Mouse (Mus musculus): ENCODE measurements around the gene Zfp420. TPM values are rescaled to one million over a fixed set of nuclear protein-coding genes. Genes with fewer than 3 reads are reported as not detected.

Gene Zfp420
- total RNA-seq, 1 experiment from 2014 or later, result 6.1 TPM

Other genes starting within 250 kb of the Zfp420 start
- not detected in 2 replicates for gene Catsperg2, start 132.9 kb upstream of the Zfp420 start, total RNA-seq (2017)
- 22.1 and 29.1 TPM in 2 replicates for gene Zfp84, start 91.4 kb upstream of the Zfp420 start, total RNA-seq (2017)
- gene Zfp30, start 76.0 kb upstream of the Zfp420 start, total RNA-seq (2017), result 2.4 and 3.9 TPM in 2 replicates
- 13.8 and 17.4 TPM in 2 replicates for gene Zfp790, start 43.9 kb upstream of the Zfp420 start, total RNA-seq (2017)
- gene Zfp940, start 6.3 kb upstream of the Zfp420 start, total RNA-seq (2017), result 6.1 and 7.4 TPM in 2 replicates
- 11.9 and 20.2 TPM in 2 replicates for gene Zfp27, start 46.6 kb downstream of the Zfp420 start, total RNA-seq (2017)
- 2.2 and 4.5 TPM in 2 replicates for gene Zfp383, start 48.2 kb downstream of the Zfp420 start, total RNA-seq (2017)
- gene Zfp74, start 94.1 kb downstream of the Zfp420 start, total RNA-seq (2017), result 11.7 and 15.1 TPM in 2 replicates
- gene Zfp568, start 124.0 kb downstream of the Zfp420 start, total RNA-seq (2017), result 21.7 and 23.1 TPM in 2 replicates
- gene Zfp14, start 191.4 kb downstream of the Zfp420 start, total RNA-seq (2017), result 3.5 and 4.3 TPM in 2 replicates
- 4.4 and 6.6 TPM in 2 replicates for gene Zfp82, start 212.9 kb downstream of the Zfp420 start, total RNA-seq (2017)
- not detected in 2 replicates for gene Gm26920, start 230.4 kb downstream of the Zfp420 start, total RNA-seq (2017)
- 7.3 and 8.1 TPM in 2 replicates for gene Zfp566, start 230.5 kb downstream of the Zfp420 start, total RNA-seq (2017)
- gene Zfp260, start 234.8 kb downstream of the Zfp420 start, total RNA-seq (2017), result 55.7 and 56.5 TPM in 2 replicates

Data from hematopoietic stem cell, adult 5-6 weeks (primary cell).